Mouse (Mus musculus) left cerebral cortex, postnatal 4 days (tissue): Measurements from ENCODE around the gene Nfatc4. TPM values are rescaled to one million over a fixed set of nuclear protein-coding genes. Genes with fewer than 3 reads are reported as not detected.

Experiments used
- DNase-seq: peaks from one replicate; pipeline ENCODE4 v3.0.0-alpha.2; 2022
- intact Hi-C: fragments of 180-260 bp; cut with DNase I; formaldehyde crosslinking; loops from one replicate; pipeline ENCODE4 v1.15.1; 2025
- total RNA-seq, 2 experiments: library from RNA; stranded (reverse); gene quantifications; 2 replicates each; pipeline ENCODE4 v1.2.3; 2021

The Nfatc4 gene
- total RNA-seq, 2 experiments from 2014 or later = 8.2 TPM

DNA sequence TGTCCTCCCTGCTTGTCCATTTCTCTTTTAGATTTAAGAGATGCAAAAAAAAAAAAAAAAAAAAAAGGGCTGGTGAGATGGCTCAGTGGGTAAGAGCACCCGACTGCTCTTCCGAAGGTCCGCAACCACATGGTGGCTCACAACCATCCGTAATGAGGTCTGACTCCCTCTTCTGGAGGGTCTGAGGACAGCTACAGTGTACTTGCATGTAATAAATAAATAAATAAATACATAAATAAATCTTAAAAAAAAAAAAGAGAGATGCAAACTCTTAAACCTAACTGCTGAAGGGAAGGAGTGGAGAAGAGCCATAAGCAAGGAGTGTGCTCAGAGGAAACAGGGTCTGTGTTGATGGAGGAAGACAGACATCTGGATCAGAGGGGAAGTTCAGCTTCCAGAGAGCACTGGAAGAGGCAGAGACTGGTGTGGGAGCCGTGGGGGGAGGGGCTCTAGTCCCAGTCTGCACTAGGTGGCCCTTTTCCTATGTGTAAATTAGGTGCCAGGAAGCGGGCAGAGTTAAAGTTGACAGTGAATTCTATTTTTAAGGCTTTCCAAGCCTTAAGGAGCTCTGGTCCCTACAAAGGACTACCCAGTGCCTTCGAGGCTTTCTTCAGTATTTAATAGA, 55.5 kb downstream of the Nfatc4 start:
- DNase-seq = no peak
- intact Hi-C loops = no loop called here

DNA sequence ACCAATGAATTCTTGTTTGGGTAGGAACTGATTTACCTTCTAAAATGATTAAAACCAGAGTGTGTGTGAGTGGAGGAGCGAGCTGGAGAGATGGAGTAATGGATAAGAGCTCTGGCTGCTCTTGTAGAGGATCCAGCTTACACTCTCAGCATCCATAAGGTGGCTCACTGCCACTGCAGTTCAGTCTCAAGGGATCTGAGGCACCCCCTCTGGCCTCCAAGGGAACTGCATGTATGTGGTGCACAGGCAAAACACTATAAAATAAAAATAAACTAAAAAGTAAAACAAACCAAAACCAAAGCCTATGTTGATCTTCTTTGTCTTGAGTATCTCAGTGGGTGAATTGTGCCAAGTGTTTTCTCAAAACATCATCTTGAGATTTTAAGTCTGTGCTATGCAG, 56.7 kb downstream of the Nfatc4 start:
- peak; percentile 73 for DNase-seq
- intact Hi-C loops = no loop called here

DNA sequence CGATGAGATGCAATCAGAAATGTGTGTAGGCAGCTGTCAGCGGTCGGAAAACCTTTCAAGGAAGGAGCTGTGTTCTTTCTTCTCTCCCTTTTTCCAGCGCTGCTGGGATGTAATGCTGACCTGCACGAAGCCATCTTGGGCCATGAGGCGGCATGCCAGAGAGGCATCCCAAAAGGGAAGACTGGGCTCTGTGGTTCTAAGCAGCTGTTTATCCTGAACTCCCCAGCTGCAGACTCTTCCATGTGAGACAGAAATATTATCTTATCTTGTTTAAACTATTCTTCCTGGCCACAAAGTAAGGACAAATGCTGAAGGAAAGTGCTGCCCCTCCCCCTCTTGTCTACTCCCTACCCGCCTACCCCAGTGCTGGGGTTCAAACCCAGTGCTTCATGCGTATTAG, 58.0 kb downstream of the Nfatc4 start:
- DNase-seq = no peak
- intact Hi-C loops = no loop called here

DNA sequence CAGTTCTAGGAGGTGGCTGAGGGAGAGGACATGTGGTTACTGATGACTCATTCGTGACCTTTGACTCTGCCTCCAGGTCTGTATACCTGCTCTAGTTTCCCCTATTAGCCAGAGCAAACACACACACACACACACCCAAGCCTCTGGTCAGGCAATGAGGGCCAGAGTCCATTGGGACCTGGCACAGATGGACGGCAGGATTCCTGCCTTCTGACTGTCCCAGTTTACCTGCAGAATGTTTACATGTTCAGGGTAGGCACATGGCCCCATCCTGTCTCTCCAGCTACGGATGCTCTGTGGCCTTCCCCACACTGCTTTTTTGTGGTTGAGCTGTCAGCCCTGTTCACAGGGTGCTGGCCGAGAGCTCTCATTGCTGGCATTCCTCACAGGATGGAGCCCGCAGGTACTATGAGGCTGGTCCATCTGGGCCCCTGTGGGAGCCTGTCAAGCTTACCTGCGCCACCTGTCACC, 59.3 kb downstream of the Nfatc4 start:
- DNase-seq = no peak
- intact Hi-C loops = no loop called here

DNA sequence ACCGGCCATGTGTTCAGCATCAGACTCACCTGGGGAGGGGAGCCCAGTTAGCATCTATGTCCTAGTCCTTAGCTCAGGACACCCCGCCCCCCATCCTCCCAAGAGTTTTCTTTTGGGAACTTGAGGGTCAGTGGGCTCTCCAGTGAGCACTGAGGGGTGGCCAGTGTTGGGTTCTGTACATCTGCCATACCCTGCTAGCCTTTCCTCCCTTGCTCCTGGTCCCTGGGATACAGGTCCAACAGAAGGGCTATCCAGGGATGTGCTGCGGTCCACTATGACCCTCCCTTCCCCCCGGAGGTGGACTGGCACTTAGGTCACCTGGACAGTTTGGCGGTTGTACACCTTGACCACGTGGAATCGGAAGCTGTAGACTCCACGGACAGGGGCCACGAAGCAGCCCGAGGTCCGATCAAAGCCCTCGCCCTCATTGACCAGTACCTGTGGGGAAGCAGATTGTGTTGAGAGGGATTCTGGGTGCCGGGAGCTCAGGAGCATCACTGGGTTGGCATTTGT, 60.3 kb downstream of the Nfatc4 start:
- intact Hi-C loops = no loop called here

More for the DNA sequence above, 60.3 kb downstream of the Nfatc4 start:
- no peak for DNase-seq

Other genes starting within 250 kb of the Nfatc4 start
- not detected for gene Fitm1, start 247.5 kb upstream of the Nfatc4 start, total RNA-seq
- 100 to 1,000 TPM; 111 to 112 TPM for gene Psme1, start 245.0 kb upstream of the Nfatc4 start, total RNA-seq
- gene Emc9, start 237.8 kb upstream of the Nfatc4 start, total RNA-seq = 10 to 100 TPM; 27.8 to 36.4 TPM
- gene Psme2, start 232.0 kb upstream of the Nfatc4 start, total RNA-seq = 100 to 1,000 TPM in 1 of 2 experiments, 10 to 100 TPM in 1; 98.8 to 106 TPM
- 10 to 100 TPM; 33.3 to 47.7 TPM for gene Rnf31, start 231.4 kb upstream of the Nfatc4 start, total RNA-seq
- 10 to 100 TPM; 11.5 to 15.7 TPM for gene Irf9, start 219.6 kb upstream of the Nfatc4 start, total RNA-seq
- gene Rec8, start 205.1 kb upstream of the Nfatc4 start, total RNA-seq = 1 to 10 TPM; 2.6 to 3.8 TPM
- 100 to 1,000 TPM; 161 to 176 TPM for gene Ipo4, start 187.2 kb upstream of the Nfatc4 start, total RNA-seq
- gene Gm49378, start 185.2 kb upstream of the Nfatc4 start, total RNA-seq = 1 to 10 TPM; 4.0 to 4.1 TPM
- 10 to 100 TPM; 35.3 to 41.1 TPM for gene Tm9sf1, start 179.3 kb upstream of the Nfatc4 start, total RNA-seq
- gene Tssk4, start 173.0 kb upstream of the Nfatc4 start, total RNA-seq = 1 to 10 TPM; 1.2 to 2.4 TPM
- gene Mdp1, start 162.6 kb upstream of the Nfatc4 start, total RNA-seq = 10 to 100 TPM; 44.6 to 44.7 TPM
- 10 to 100 TPM; 33.8 to 35.4 TPM for gene Gmpr2, start 151.2 kb upstream of the Nfatc4 start, total RNA-seq
- 100 to 1,000 TPM; 347 to 384 TPM for gene Nedd8, start 151.0 kb upstream of the Nfatc4 start, total RNA-seq
- gene Tinf2, start 141.3 kb upstream of the Nfatc4 start, total RNA-seq = 10 to 100 TPM; 11.8 to 15.6 TPM
- gene Tgm1, start 109.2 kb upstream of the Nfatc4 start, total RNA-seq = under 1 TPM in 1 of 2 experiments, not detected in 1; 0.32 TPM
- gene Rabggta, start 100.9 kb upstream of the Nfatc4 start, total RNA-seq = 10 to 100 TPM; 55.2 to 55.8 TPM
- gene Dhrs1, start 77.5 kb upstream of the Nfatc4 start, total RNA-seq = 10 to 100 TPM; 63.2 to 75.1 TPM
- gene Nop9, start 77.5 kb upstream of the Nfatc4 start, total RNA-seq = 10 to 100 TPM; 19.5 to 20.1 TPM
- gene Cideb, start 64.7 kb upstream of the Nfatc4 start, total RNA-seq = under 1 TPM in 1 of 2 experiments, not detected in 1; 0.90 TPM
- gene Ltb4r2, start 61.7 kb upstream of the Nfatc4 start, total RNA-seq = 1 to 10 TPM in 1 of 2 experiments, under 1 TPM in 1; 0.79 to 1.0 TPM
- gene Ltb4r1, start 57.2 kb upstream of the Nfatc4 start, total RNA-seq = 1 to 10 TPM; 1.0 to 1.4 TPM
- 1 to 10 TPM; 4.6 to 5.2 TPM for gene Adcy4, start 39.0 kb upstream of the Nfatc4 start, total RNA-seq
- gene Ripk3, start 34.3 kb upstream of the Nfatc4 start, total RNA-seq = 1 to 10 TPM; 1.4 to 1.8 TPM
- 10 to 100 TPM; 39.1 to 40.9 TPM for gene Nynrin, start 30.9 kb downstream of the Nfatc4 start, total RNA-seq
- gene Cbln3, start 61.2 kb downstream of the Nfatc4 start, total RNA-seq = under 1 TPM; 0.44 to 0.74 TPM
- gene Khnyn, start 61.8 kb downstream of the Nfatc4 start, total RNA-seq = 10 to 100 TPM; 12.5 to 13.4 TPM
- 10 to 100 TPM; 63.1 to 75.9 TPM for gene Sdr39u1, start 77.1 kb downstream of the Nfatc4 start, total RNA-seq
- 10 to 100 TPM in 1 of 2 experiments, 1 to 10 TPM in 1; 9.8 to 12.4 TPM for gene Cma1, start 121.5 kb downstream of the Nfatc4 start, total RNA-seq
- gene Cma2, start 127.8 kb downstream of the Nfatc4 start, total RNA-seq = not detected
- not detected for gene Mcpt1, start 194.8 kb downstream of the Nfatc4 start, total RNA-seq
- not detected for gene Mcpt9, start 207.4 kb downstream of the Nfatc4 start, total RNA-seq
- gene Mcpt2, start 218.9 kb downstream of the Nfatc4 start, total RNA-seq = not detected
- 1 to 10 TPM; 3.1 to 4.8 TPM for gene Mcpt4, start 239.2 kb downstream of the Nfatc4 start, total RNA-seq